Mouse (Mus musculus) intestine, embryonic 16.5 days (tissue): ENCODE results near the gene Dlg4. TPM values are rescaled to one million over a fixed set of nuclear protein-coding genes. Genes with fewer than 3 reads are reported as not detected.
A peak's percentile ranks its signal among the peaks of the same experiment; 100 is the strongest.
"Not testable (repeated sequence)": the region's sequence is repeated elsewhere in the genome, so short reads cannot be mapped to it uniquely, and the experiment has no call there.

Experiments
- ATAC-seq: fragments of 200-750 bp; cut with Nextera tagmentation; 2 replicates; pipeline ENCODE4 v1.8.0; 2017; ENCODE audit warnings: moderate TSS enrichment, moderate library complexity
- H3K27ac ChIP-seq: fragments of 300-500 bp; sonication (generic); 2 replicates; pipeline ENCODE4 v1.5.1; 2014; ENCODE audit warnings: mild to moderate bottlenecking, low read length
- H3K27me3 ChIP-seq: fragments of 300-500 bp; sonication (generic); replicated peaks from 2 replicates; pipeline ENCODE4 v1.6.1; 2014; ENCODE audit warnings: low read length, control low read depth, mixed read lengths; ENCODE audit not compliant: control insufficient read depth, insufficient read depth
- H3K36me3 ChIP-seq: fragments of 300-500 bp; sonication (generic); 2 replicates; pipeline ENCODE4 v1.6.1; 2014; ENCODE audit warnings: low read length, control low read depth; ENCODE audit not compliant: control insufficient read depth, insufficient read depth
- H3K4me1 ChIP-seq: fragments of 300-500 bp; sonication (generic); 2 replicates; pipeline ENCODE4 v1.6.1; 2014; ENCODE audit warnings: low read length, control low read depth, mixed read lengths; ENCODE audit not compliant: control insufficient read depth, insufficient read depth
- H3K4me2 ChIP-seq: fragments of 300-500 bp; sonication (generic); 2 replicates; pipeline ENCODE4 v1.6.1; 2014; ENCODE audit warnings: low read depth, low read length, control low read depth
- H3K4me3 ChIP-seq: fragments of 300-500 bp; sonication (generic); 2 replicates; pipeline ENCODE4 v1.5.1; 2014; ENCODE audit warnings: mild to moderate bottlenecking, low read length
- H3K9ac ChIP-seq: fragments of 300-500 bp; sonication (generic); 2 replicates; pipeline ENCODE4 v1.6.1; 2014; ENCODE audit warnings: low read depth, low read length
- H3K9me3 ChIP-seq: fragments of 300-500 bp; sonication (generic); 2 replicates; pipeline ENCODE4 v1.6.1; 2016; ENCODE audit warnings: low read length, control low read depth; ENCODE audit not compliant: control insufficient read depth
- WGBS: fragments of 180-500 bp; shearing (Covaris S2); extraction: QIAGEN DNeasy Blood & Tissue Kit; methylation state at CpG from one replicate; pipeline ENCODE4 v1.1.7; 2014; 5-methylcytosine and 5-hydroxymethylcytosine counted together
- polyA plus RNA-seq: library from polyadenylated mRNA; unstranded; fragments of >200 nt; fragmentation: Nextera tagmentation; extraction: Ambion mirVana; gene quantifications from 2 replicates; pipeline ENCODE4 v1.2.1, GENCODE M21; 2015

Gene Dlg4
- polyA plus RNA-seq, 1 experiment from 2014 or later: 6.1 TPM

DNA sequence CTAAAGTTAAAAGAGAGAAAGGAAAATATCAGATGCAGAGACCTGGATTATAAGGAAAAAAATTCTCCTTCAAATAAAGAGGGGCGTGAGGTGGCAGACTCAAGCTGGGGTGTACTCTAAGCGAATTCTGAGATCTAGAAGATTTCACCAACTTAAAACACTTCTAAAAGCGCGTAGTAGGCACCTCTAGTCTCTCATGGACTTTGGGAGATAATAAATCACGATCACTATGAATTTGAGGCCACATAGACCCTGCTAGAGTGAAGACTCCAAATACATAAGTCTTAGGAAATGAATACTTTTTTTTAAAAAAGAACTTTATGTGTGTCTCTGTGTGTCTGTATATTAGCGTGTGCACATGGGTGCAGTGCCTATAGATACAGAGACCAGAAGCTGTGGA lies 1.1 kb upstream of the Dlg4 start:
- no peaks in the 10 kb centered on the region for H3K9me3 ChIP-seq
- ATAC-seq: no peak
- WGBS: 64% methylated on average over 6 of the region's 6 CpGs
- H3K27ac ChIP-seq: no peak overlapping the region
- peaks cover 20% of the 10 kb centered on the region for H3K36me3 ChIP-seq
- H3K9ac ChIP-seq: peak overlapping the region; percentile 84
- H3K27me3 ChIP-seq: no peaks in the 10 kb centered on the region
- peaks cover 35% of the 10 kb centered on the region for H3K4me1 ChIP-seq
- H3K4me3 ChIP-seq: peak overlapping the region; percentile 70; the same call in 1 of the 2 replicates
- H3K4me2 ChIP-seq: peak overlapping the region; percentile 55

DNA sequence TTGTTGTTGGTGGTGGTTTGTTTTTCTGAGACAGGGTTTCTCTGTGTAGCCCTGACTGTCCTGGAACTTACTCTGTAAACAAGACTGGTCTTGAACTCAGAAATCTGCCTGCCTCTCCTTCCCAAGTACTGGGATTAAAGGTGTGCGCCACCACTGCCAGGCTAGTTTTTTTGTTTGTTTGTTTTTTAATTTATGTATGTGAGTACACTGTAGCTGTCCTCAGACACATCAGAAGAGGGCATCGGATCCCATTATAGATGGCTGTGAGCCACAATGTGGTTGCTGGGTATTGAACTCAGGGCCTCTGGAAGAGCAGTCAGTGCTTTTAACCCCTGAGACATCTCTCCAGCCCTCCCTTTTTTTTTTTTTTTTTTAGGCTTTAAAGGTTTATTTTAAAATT lies 565 bp upstream of the Dlg4 start:
- H3K4me2 ChIP-seq, ATAC-seq, H3K27ac ChIP-seq, H3K4me3 ChIP-seq, H3K9ac ChIP-seq, H3K9me3 ChIP-seq, H3K27me3 ChIP-seq: not testable (repeated sequence)
- H3K36me3 ChIP-seq: peaks cover 16% of the 10 kb centered on the region; the same call in 1 of the 2 replicates
- 80% methylated on average over 2 of the region's 2 CpGs for WGBS
- peaks cover 35% of the 10 kb centered on the region for H3K4me1 ChIP-seq

DNA sequence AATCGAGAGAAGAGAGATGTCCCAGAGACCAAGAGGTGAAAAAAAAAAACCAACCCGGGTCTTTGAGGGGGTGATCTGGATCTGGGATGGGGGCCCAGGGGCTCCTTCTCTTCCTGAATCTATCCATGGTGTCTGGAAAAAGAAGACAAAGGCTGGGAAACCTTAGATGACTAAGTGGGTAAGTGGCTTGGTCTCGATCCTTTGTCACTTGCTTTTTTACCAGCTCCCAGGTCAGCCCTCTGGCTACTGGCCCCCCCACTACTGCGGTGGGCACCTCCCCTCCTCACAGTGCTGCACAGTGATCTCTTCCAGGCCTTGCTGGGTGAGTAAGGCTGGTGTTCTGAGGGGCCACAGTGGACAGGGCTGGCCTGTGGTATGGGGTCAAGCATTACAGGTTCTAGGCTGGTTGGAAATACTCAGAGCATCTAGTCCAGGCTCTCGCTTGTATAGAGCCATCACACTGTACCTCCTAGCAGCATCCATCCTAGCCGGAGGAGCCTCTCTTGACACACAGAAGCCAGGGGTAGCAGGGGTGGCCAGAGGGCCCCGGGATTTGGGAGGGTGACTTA lies 541 bp downstream of the Dlg4 start:
- 47% methylated on average over 7 of the region's 7 CpGs for WGBS
- Histone ChIP-seq H3K27me3 (no peaks in the 10 kb centered on the region), H3K4me1 (peaks cover 35% of the 10 kb centered on the region), H3K4me3 (no peak overlapping the region), H3K36me3 (peaks cover 6% of the 10 kb centered on the region; the same call in 1 of the 2 replicates), H3K9ac (peak overlapping the region; percentile 74; the same call in 1 of the 2 replicates), H3K4me2 (peak overlapping the region; percentile 70; the same call in 1 of the 2 replicates), H3K27ac (peak overlapping the region; percentile 49; the same call in 1 of the 2 replicates), H3K9me3 (no peaks in the 10 kb centered on the region)
- ATAC-seq: no peak

DNA sequence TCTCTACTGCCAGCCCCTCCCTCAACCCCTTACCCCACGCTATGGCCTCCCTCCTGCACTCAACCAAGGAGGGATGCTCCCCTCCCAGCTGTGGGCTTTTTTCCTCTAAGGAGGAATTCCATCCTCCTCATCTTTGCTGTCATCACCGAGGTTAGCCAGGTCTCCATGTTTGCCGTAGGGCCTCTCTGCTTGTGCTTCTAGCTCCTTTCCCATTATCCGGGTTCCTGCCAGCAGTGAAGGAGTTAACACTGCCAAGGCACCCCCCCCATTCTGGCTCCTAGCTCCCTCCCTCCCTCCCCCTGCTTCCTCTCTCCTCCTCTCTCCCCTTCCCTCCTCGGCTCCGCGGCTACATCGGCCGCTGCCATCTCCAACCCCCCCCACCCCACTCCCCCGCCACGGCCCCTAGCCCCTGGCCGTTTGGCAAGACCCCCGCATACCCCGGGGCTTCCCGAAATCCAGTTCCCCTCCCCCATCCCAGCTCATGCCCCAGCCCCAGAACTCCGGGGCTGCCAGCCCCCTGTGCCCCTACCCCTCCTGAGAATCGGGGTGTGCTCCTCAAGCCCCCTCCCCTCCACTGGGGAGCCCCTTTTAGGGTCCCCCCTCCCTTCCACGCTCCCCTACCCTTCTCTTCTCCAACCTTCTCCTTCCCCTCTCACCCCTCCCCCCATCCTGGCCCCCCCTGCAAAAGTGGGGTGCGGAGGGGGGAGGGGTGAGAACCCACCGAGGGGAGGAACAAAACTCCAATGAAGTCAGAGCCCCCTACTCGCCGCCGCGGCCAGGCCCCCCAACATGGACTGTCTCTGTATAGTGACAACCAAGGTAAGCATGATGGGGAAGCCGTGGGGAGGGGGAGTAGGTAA lies 1.6 kb downstream of the Dlg4 start:
- no peak for ATAC-seq
- peak overlapping the region; percentile 61 for H3K4me3 ChIP-seq
- peak overlapping the region; percentile 78 for H3K27ac ChIP-seq
- no peaks in the 10 kb centered on the region for H3K9me3 ChIP-seq
- no peaks in the 10 kb centered on the region; the same call in 1 of the 2 replicates for H3K36me3 ChIP-seq
- no peaks in the 10 kb centered on the region for H3K27me3 ChIP-seq
- WGBS: 2% methylated on average over 23 of the region's 25 CpGs
- H3K4me2 ChIP-seq: peak overlapping the region; percentile 70
- peak overlapping the region; percentile 74 for H3K9ac ChIP-seq
- H3K4me1 ChIP-seq: peaks cover 36% of the 10 kb centered on the region

DNA sequence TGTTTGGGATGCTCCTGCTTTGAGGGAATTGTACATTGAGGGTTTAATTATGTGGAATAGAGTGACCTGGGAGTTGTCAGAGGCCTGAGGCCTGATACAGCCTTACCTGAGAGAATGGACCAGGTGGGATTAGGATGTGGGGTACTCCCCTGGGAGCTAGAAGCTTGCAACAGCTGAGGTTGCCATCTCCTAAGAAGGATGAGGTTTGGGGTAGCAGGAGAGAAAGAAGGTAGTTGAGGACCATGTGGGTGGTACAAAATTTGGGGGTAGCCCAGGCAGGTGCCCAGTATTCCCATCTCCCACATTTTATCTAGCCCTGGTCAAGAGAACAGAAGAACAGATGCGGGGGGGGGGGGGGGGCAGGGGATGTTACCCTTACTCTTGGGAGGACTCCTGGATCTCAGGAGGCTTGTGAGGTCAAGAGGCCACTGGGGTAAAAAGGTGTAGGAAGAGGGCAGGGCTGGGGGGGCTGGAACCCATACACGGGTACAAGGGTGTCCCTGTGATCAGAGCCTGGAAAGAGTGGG lies 2.8 kb downstream of the Dlg4 start:
- Histone ChIP-seq H3K4me1 (peaks cover 35% of the 10 kb centered on the region), H3K9me3 (no peaks in the 10 kb centered on the region), H3K9ac (peak overlapping the region; percentile 74), H3K27me3 (0 out of 2 replicates have a peak, but pooled peaks cover 2% of the 10 kb centered on the region), H3K4me3 (peak overlapping the region; percentile 61), H3K27ac (peak overlapping the region; percentile 45), H3K4me2 (peak overlapping the region; percentile 70), H3K36me3 (no peaks in the 10 kb centered on the region)
- 7% methylated on average over 1 of the region's 2 CpGs for WGBS
- no peak for ATAC-seq

DNA sequence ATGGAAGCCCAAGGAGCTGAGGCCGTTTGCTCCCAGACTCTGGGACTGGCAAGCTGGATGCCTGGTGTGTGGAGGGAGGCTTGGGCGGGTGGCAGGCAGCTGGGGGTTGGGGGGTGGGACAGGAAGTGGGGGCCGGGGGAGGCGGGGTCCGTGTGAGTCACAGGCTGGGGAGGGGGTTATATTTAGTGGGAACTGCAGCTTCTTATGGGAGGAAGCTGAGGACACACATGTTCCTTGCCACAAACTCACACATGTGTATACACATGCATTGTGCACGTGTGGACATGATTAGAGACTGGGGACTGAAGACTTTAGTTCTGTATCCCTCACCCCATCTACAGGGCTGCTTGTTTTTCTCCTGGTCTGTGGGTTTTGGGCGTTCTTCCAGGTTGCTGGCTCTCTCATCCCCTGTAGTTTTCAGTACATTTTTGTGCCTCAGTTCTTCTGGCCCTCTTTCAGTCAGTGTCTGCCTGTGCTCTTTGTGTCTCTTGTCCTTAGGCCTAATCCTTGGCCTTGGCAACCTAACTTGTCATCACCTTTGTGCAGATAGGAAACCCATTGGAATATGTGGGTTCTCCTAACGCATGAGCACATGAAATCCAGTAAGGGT lies 3.4 kb downstream of the Dlg4 start:
- peaks cover 33% of the 10 kb centered on the region for H3K4me1 ChIP-seq
- no peaks in the 10 kb centered on the region for H3K36me3 ChIP-seq
- 0 out of 2 replicates have a peak, but pooled peaks cover 2% of the 10 kb centered on the region for H3K27me3 ChIP-seq
- peak overlapping the region; percentile 3; the same call in 1 of the 2 replicates for H3K9ac ChIP-seq
- peak overlapping the region; percentile 45 for H3K27ac ChIP-seq
- peak overlapping the region; percentile 70 for H3K4me2 ChIP-seq
- WGBS: 24% methylated on average over 8 of the region's 8 CpGs
- no peak for ATAC-seq
- peak overlapping the region; percentile 61 for H3K4me3 ChIP-seq
- no peaks in the 10 kb centered on the region for H3K9me3 ChIP-seq

DNA sequence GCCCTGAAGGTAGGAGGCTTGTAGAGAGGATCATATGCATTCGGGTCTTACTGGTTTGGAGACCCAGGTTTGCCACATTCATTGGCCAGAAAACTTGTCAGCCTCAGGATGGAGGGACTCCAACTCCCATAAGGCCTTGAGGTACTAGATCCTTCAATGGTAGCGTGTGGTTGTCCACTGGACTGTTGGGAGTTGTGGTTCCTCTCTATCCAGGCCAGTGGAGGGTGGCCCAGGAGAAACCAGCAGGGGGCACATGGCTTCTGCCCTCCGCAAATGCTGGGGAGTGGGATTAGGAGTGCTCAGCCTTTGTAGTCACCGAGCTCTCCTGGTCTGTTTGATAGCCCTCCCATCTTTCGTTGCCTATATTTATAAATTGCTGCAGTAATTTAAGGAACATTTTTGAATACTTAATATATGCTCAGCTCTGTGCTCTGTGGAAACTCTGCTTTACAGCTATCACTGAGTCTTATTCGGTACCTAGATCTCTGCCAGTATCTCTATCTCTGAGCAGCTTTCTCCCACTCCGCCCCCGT lies 4.1 kb downstream of the Dlg4 start:
- H3K9me3 ChIP-seq: no peaks in the 10 kb centered on the region
- H3K27me3 ChIP-seq: 0 out of 2 replicates have a peak, but pooled peaks cover 2% of the 10 kb centered on the region
- no peaks in the 10 kb centered on the region for H3K36me3 ChIP-seq
- peak overlapping the region; percentile 56 for H3K4me3 ChIP-seq
- H3K9ac ChIP-seq: peak overlapping the region; percentile 52; the same call in 1 of the 2 replicates
- peak overlapping the region; percentile 89 for H3K4me2 ChIP-seq
- peaks cover 35% of the 10 kb centered on the region for H3K4me1 ChIP-seq
- peak; percentile 89 for ATAC-seq
- H3K27ac ChIP-seq: peak overlapping the region; percentile 69
- under 1% methylated on average over 8 of the region's 8 CpGs for WGBS

DNA sequence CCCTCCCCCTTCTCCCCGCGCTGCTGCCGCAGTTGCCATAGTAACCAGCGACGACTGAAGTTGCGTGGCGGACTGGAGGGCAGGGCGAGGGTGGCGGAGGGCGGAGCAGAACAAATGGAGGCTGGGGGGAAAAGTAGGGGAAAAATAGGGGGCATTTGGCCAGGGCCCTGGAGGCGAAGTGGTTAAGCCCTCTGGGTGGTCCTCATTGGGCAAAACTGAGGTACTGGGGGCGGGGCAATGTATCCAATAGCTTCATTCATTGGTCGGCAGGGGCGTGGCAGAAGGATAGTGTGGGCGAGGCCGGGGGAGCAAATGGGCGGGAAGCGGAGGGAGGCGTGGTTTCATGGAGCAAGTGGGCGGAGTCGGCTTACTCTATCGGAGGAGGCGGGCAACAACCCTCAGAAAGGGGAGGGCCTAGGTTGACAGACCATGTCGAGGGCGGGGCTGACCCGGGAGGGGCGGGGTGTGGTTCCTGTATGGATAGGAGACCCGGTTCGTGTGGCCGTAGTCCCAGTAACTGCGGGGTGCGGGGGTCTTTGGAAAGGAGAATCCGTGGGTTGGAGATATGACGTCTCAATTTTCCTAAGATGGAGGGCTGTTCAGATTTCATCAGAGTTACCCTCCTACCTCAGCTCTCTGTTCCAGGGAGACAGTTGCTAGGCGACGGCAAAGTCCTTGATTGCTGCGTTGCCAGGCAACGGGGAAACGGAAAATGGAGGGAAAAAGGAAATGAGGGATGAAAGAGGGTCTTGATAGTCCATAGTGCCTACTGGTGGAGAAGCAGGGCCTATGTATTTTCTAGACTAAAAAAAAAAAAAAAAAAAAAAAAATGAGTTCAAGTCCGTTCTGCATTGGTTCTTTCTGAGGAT lies 4.8 kb downstream of the Dlg4 start:
- Histone ChIP-seq H3K27me3 (0 out of 2 replicates have a peak, but pooled peaks cover 2% of the 10 kb centered on the region), H3K4me1 (peaks cover 42% of the 10 kb centered on the region), H3K9me3 (no peaks in the 10 kb centered on the region), H3K4me3 (peak overlapping the region; percentile 56), H3K9ac (peak overlapping the region; percentile 52; the same call in 1 of the 2 replicates), H3K36me3 (no peaks in the 10 kb centered on the region), H3K27ac (peak overlapping the region; percentile 69), H3K4me2 (peak overlapping the region; percentile 89)
- ATAC-seq: peak; percentile 79
- WGBS: under 1% methylated on average over 39 of the region's 40 CpGs
